Mouse (Mus musculus): ENCODE measurements around the gene Actn1. TPM values are rescaled to one million over a fixed set of nuclear protein-coding genes. Genes with fewer than 3 reads are reported as not detected.

Gene Actn1
- total and polyA plus RNA-seq, 2 experiments from 2014 or later, result 15.7 to 85.3 TPM

DNA sequence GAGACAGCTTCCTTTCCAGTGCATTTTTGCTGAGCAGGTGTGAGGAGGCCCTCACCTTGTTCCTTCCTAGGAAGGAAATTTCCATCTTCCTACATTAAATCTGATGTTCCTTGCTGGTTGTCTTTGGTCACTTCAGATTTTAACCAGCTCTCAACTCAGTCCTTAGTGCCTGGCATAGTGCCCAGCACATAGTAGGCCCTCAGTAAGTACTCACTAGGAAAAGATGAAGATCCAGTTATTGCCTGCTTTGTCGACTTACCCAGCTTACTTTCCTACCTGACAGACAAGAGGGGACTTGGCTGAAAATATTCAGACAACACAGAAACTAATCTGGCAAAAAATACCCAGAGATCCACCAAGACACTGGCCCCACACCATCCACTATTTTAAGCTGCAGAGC is 138.7 kb downstream of the Actn1 start:
- no peaks in the 10 kb centered on the region for H3K27me3 ChIP-seq (ENCODE audit: control insufficient read depth, insufficient read depth, low read length)
- H3K9ac ChIP-seq (replicated peaks; ENCODE audit: low read depth, low read length), result no peak overlapping the region
- WGBS, result 59% methylated on average over 1 of the region's 1 CpGs
- no peak for ATAC-seq (ENCODE audit: insufficient read depth, low read depth)
- no peak for TF ChIP-seq EP300 (IDR thresholded peaks at IDR 0.05; ENCODE audit: low read depth)
- no peak for TF ChIP-seq CTCF (IDR thresholded peaks at IDR 0.05; ENCODE audit: low read depth)
- no peak for DNase-seq (ENCODE audit: low spot score)
- peaks cover 19% of the 10 kb centered on the region for H3K4me1 ChIP-seq (ENCODE audit: control insufficient read depth, insufficient read depth)
- H3K27ac ChIP-seq (ENCODE audit: low read depth), result no peak overlapping the region
- H3K9me3 ChIP-seq (replicated peaks; ENCODE audit: control insufficient read depth, low read length), result no peaks in the 10 kb centered on the region
- no peak overlapping the region for H3K4me2 ChIP-seq (ENCODE audit: low read depth, low read length)
- H3K36me3 ChIP-seq (replicated peaks; ENCODE audit: control insufficient read depth, insufficient read depth, low read length), result peaks cover 36% of the 10 kb centered on the region
- H3K4me3 ChIP-seq (ENCODE audit: low read depth, low read length), result no peak overlapping the region

DNA sequence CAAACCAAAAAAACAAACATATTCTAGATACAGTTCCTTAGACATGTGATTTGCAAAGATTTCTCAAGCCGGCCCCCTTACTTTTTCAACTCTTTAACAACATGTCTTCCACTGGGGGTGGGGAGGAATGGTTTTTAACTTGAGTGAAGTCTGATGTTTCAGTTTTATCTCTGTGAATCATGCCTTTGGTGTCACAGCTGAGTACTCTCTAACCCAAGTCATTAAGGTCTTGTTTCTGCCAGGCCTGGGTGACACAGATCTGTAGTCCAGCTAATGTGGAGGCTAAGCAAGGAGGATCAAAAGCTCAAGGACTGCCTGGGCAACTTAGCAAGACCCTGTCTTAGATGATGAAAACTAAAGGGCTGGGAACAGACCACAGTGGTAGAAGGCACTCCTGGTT is 141.6 kb downstream of the Actn1 start:
- 79% methylated on average over 1 of the region's 1 CpGs for WGBS

More for the DNA sequence above, 141.6 kb downstream of the Actn1 start:
- H3K9ac ChIP-seq (replicated peaks; ENCODE audit: low read depth, low read length), result no peak overlapping the region
- no peak overlapping the region for H3K27ac ChIP-seq (ENCODE audit: low read depth)
- peaks cover 21% of the 10 kb centered on the region for H3K4me1 ChIP-seq (ENCODE audit: control insufficient read depth, insufficient read depth)
- DNase-seq (ENCODE audit: low spot score), result no peak
- peaks cover 15% of the 10 kb centered on the region for H3K36me3 ChIP-seq (replicated peaks; ENCODE audit: control insufficient read depth, insufficient read depth, low read length)
- no peaks in the 10 kb centered on the region for H3K27me3 ChIP-seq (ENCODE audit: control insufficient read depth, insufficient read depth, low read length)
- H3K4me3 ChIP-seq (ENCODE audit: low read depth, low read length), result no peak overlapping the region
- H3K9me3 ChIP-seq (replicated peaks; ENCODE audit: control insufficient read depth, low read length), result no peaks in the 10 kb centered on the region
- TF ChIP-seq EP300 (IDR thresholded peaks at IDR 0.05; ENCODE audit: low read depth) (no peak), CTCF (IDR thresholded peaks at IDR 0.05; ENCODE audit: low read depth) (no peak)
- H3K4me2 ChIP-seq (ENCODE audit: low read depth, low read length), result no peak overlapping the region
- ATAC-seq (ENCODE audit: insufficient read depth, low read depth), result no peak

Other genes starting within 250 kb of the Actn1 start
- gene Zfp36l1, start 147.4 kb downstream of the Actn1 start, total RNA-seq (2014; rRNA removed; ENCODE audit: low replicate concordance), result 80.6 and 85.1 TPM in 2 replicates
- 60.3 and 69.6 TPM in 2 replicates for gene Zfp36l1, start 147.4 kb downstream of the Actn1 start, polyA plus RNA-seq (2015; fragmentation: Nextera tagmentation; extraction: Ambion mirVana)
- 22.0 and 25.0 TPM in 2 replicates for gene Dcaf5, start 176.2 kb upstream of the Actn1 start, total RNA-seq (2014; rRNA removed; ENCODE audit: low replicate concordance)
- gene Dcaf5, start 176.2 kb upstream of the Actn1 start, polyA plus RNA-seq (2015; fragmentation: Nextera tagmentation; extraction: Ambion mirVana), result 7.1 and 7.9 TPM in 2 replicates
- gene Exd2, start 202.7 kb upstream of the Actn1 start, total RNA-seq (2014; rRNA removed; ENCODE audit: low replicate concordance), result 11.2 and 32.5 TPM in 2 replicates
- gene Exd2, start 202.7 kb upstream of the Actn1 start, polyA plus RNA-seq (2015; fragmentation: Nextera tagmentation; extraction: Ambion mirVana), result 6.8 and 7.7 TPM in 2 replicates

Measured in heart, postnatal 0 days (tissue).